31 mouse cellular contexts compared by ENCODE assay signal in the genomic region with DNA sequence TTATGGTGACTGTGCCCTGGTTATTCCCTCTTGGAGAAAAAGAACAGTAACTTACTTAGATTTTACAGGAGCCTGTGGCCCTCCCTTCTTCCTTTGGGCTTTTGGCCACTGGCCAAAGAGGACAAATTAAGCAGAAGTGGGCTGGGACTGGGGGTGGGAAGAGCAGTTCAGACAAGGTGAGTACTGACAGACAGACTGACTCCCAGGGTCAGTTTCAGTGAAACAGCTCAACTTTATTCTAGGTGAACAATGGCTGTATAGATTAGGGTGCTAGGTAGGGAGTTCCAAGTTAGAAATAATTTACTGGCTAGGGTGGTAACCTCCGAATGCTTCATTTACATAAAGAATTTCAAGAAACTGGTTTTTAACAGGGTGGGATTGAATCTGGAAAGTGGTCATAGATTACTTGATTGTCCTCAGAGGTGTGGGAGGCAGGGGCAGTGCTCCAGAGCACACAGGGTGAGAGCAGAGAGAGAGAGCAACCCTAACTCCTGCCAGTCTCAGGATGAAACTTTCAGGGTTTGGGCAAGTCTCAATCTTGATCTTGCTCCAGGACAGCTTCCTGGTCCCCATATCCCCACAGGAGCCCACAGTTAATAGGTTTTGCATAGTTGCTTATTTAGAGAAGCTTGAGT. TPM values are rescaled to one million over a fixed set of nuclear protein-coding genes. Genes with fewer than 3 reads are reported as not detected.
DNase-seq lines count a peak whose midpoint lies in the region; ATAC-seq lines count a peak whose summit lies in the region.
"Had no signal": no experiment of that assay in that cellular context is flagged by ENCODE, and none has a peak within 500 bp of the region (broad histone marks: within the 10 kb centered on the region; RNA-seq: fewer than 3 reads in every experiment).

No protein-coding gene starts in this region.

- no peak overlapping the region for H3K4me3 ChIP-seq in embryonic facial prominence, embryonic 13.5 days
- no peak overlapping the region for H3K4me3 ChIP-seq in embryonic facial prominence, embryonic 10.5 days
- H3K4me3 ChIP-seq in limb, embryonic 13.5 days: no peak overlapping the region
- no peak overlapping the region for H3K4me3 ChIP-seq in limb, embryonic 10.5 days
- H3K4me3 ChIP-seq in intestine, embryonic 16.5 days (ENCODE audit: low read length): no peak overlapping the region
- H3K4me3 ChIP-seq: erythroblast, embryonic 14.5 days; forebrain, embryonic 12.5 days; forebrain, embryonic 15.5 days; heart, adult 2 months; heart, embryonic 10.5 days; heart, embryonic 13.5 days; hindbrain, embryonic 12.5 days had no signal

- H3K4me2 ChIP-seq in embryonic facial prominence, embryonic 13.5 days: no peak overlapping the region
- H3K4me2 ChIP-seq in limb, embryonic 13.5 days (replicated peaks): no peak overlapping the region
- H3K4me2 ChIP-seq in intestine, embryonic 16.5 days (ENCODE audit: low read depth, low read length): no peak overlapping the region
- H3K4me2 ChIP-seq: forebrain, embryonic 12.5 days; forebrain, embryonic 15.5 days; heart, embryonic 13.5 days; hindbrain, embryonic 12.5 days had no signal

- WGBS in embryonic facial prominence, embryonic 13.5 days: 71% methylated on average over 1 of the region's 1 CpGs
- 75% methylated on average over 1 of the region's 1 CpGs for WGBS in embryonic facial prominence, embryonic 10.5 days
- 66% methylated on average over 1 of the region's 1 CpGs for WGBS in limb, embryonic 13.5 days
- 85% methylated on average over 1 of the region's 1 CpGs for WGBS in limb, embryonic 10.5 days
- WGBS in intestine, embryonic 16.5 days: 70% methylated on average over 1 of the region's 1 CpGs

- DNase-seq in embryonic facial prominence, embryonic 10.5 days (ENCODE audit: low spot score): no peak
- DNase-seq in limb, embryonic 10.5 days (ENCODE audit: low spot score): no peak
- DNase-seq in left cerebral cortex, adult 18-20 months (ENCODE audit: low spot score in 2 of 2): no peak
- DNase-seq: adrenal gland, postnatal 10 days; adrenal gland, postnatal 36 days; cerebellum, adult 18-20 months; cerebellum, adult 9-10 months; cerebellum, postnatal 14 days; gastrocnemius, postnatal 25 days; heart, adult 2 months; heart, postnatal 14 days had no signal

- H3K27ac ChIP-seq in embryonic facial prominence, embryonic 13.5 days: no peak overlapping the region
- H3K27ac ChIP-seq in embryonic facial prominence, embryonic 10.5 days (replicated peaks): no peak overlapping the region
- H3K27ac ChIP-seq in limb, embryonic 13.5 days: no peak overlapping the region
- no peak overlapping the region for H3K27ac ChIP-seq in limb, embryonic 10.5 days
- no peak overlapping the region for H3K27ac ChIP-seq in intestine, embryonic 16.5 days (ENCODE audit: low read length)
- H3K27ac ChIP-seq: forebrain, embryonic 12.5 days; forebrain, embryonic 15.5 days; heart, adult 2 months; heart, embryonic 10.5 days; heart, embryonic 13.5 days; hindbrain, embryonic 12.5 days had no signal

- no peaks in the 10 kb centered on the region for H3K27me3 ChIP-seq in embryonic facial prominence, embryonic 13.5 days
- H3K27me3 ChIP-seq in embryonic facial prominence, embryonic 10.5 days (replicated peaks; ENCODE audit: low read depth, poor library complexity, severe bottlenecking): no peaks in the 10 kb centered on the region
- no peaks in the 10 kb centered on the region for H3K27me3 ChIP-seq in limb, embryonic 13.5 days
- no peaks in the 10 kb centered on the region for H3K27me3 ChIP-seq in limb, embryonic 10.5 days (ENCODE audit: low read depth, poor library complexity, severe bottlenecking)
- no peaks in the 10 kb centered on the region for H3K27me3 ChIP-seq in intestine, embryonic 16.5 days (replicated peaks; ENCODE audit: control insufficient read depth, insufficient read depth, low read length)
- H3K27me3 ChIP-seq: forebrain, embryonic 12.5 days; forebrain, embryonic 15.5 days; heart, embryonic 13.5 days; hindbrain, embryonic 12.5 days; Patski had no signal

- ATAC-seq in embryonic facial prominence, embryonic 13.5 days (ENCODE audit: insufficient number of reproducible peaks, insufficient read depth, low FRiP score, low TSS enrichment, low read depth): peak; percentile 56; the same call in 1 of the 2 replicates
- ATAC-seq in limb, embryonic 13.5 days (ENCODE audit: low FRiP score, low read depth): peak; percentile 83
- ATAC-seq in common myeloid progenitor, adult 5-6 weeks (replicated peaks; ENCODE audit: low read depth, poor library complexity, severe bottlenecking): 0 out of 2 replicates have a peak, but pooled peaks have one; percentile 18
- 0 out of 2 replicates have a peak, but pooled peaks have one; percentile 33 for ATAC-seq in intestine, embryonic 16.5 days
- ATAC-seq in CD4-positive, CD25-positive, alpha-beta regulatory T cell, adult 4 months: no peak
- ATAC-seq: forebrain, embryonic 15.5 days; hindbrain, embryonic 16.5 days; Patski had no signal

- H3K9me3 ChIP-seq in embryonic facial prominence, embryonic 13.5 days: no peaks in the 10 kb centered on the region
- no peaks in the 10 kb centered on the region for H3K9me3 ChIP-seq in embryonic facial prominence, embryonic 10.5 days
- H3K9me3 ChIP-seq in limb, embryonic 13.5 days: no peaks in the 10 kb centered on the region
- H3K9me3 ChIP-seq in limb, embryonic 10.5 days (replicated peaks): no peaks in the 10 kb centered on the region
- no peaks in the 10 kb centered on the region for H3K9me3 ChIP-seq in intestine, embryonic 16.5 days (ENCODE audit: control insufficient read depth, low read length)
- H3K9me3 ChIP-seq: forebrain, embryonic 15.5 days; G1E; heart, embryonic 10.5 days; heart, embryonic 13.5 days; hindbrain, embryonic 12.5 days had no signal

- H3K9ac ChIP-seq in embryonic facial prominence, embryonic 13.5 days: no peak overlapping the region
- no peak overlapping the region for H3K9ac ChIP-seq in limb, embryonic 13.5 days
- H3K9ac ChIP-seq in intestine, embryonic 16.5 days (ENCODE audit: low read depth, low read length): no peak overlapping the region
- H3K9ac ChIP-seq: forebrain, embryonic 12.5 days; forebrain, embryonic 15.5 days; heart, embryonic 13.5 days; hindbrain, embryonic 12.5 days had no signal

- no peaks in the 10 kb centered on the region for H3K36me3 ChIP-seq in embryonic facial prominence, embryonic 13.5 days
- no peaks in the 10 kb centered on the region for H3K36me3 ChIP-seq in embryonic facial prominence, embryonic 10.5 days (replicated peaks)
- H3K36me3 ChIP-seq in limb, embryonic 13.5 days: no peaks in the 10 kb centered on the region
- no peaks in the 10 kb centered on the region for H3K36me3 ChIP-seq in limb, embryonic 10.5 days
- H3K36me3 ChIP-seq in intestine, embryonic 16.5 days (ENCODE audit: control insufficient read depth, insufficient read depth, low read length): no peaks in the 10 kb centered on the region
- H3K36me3 ChIP-seq: forebrain, embryonic 12.5 days; forebrain, embryonic 15.5 days; G1E; heart, embryonic 10.5 days; heart, embryonic 13.5 days; hindbrain, embryonic 12.5 days had no signal

- no peaks in the 10 kb centered on the region for H3K4me1 ChIP-seq in embryonic facial prominence, embryonic 13.5 days
- no peaks in the 10 kb centered on the region for H3K4me1 ChIP-seq in embryonic facial prominence, embryonic 10.5 days
- H3K4me1 ChIP-seq in limb, embryonic 13.5 days: no peaks in the 10 kb centered on the region
- H3K4me1 ChIP-seq in limb, embryonic 10.5 days: no peaks in the 10 kb centered on the region
- no peaks in the 10 kb centered on the region for H3K4me1 ChIP-seq in intestine, embryonic 16.5 days (ENCODE audit: control insufficient read depth, insufficient read depth, low read length)
- H3K4me1 ChIP-seq: forebrain, embryonic 12.5 days; forebrain, embryonic 15.5 days; heart, embryonic 10.5 days; heart, embryonic 13.5 days; hindbrain, embryonic 12.5 days had no signal

RNA-seq across cellular contexts. Expression of gene Cyp4a29, which starts 5.3 kb away (rescaled TPM):
- not detected in 2 replicates for polyA plus RNA-seq in embryonic facial prominence, embryonic 13.5 days (2015; fragmentation: Nextera tagmentation; extraction: Ambion mirVana)
- polyA plus RNA-seq in embryonic facial prominence, embryonic 10.5 days (2016; fragmentation: Nextera tagmentation; extraction: Ambion mirVana): not detected in 2 replicates
- not detected in 2 replicates for polyA plus RNA-seq in limb, embryonic 13.5 days (2015; fragmentation: Nextera tagmentation; extraction: Ambion mirVana)
- not detected in 2 replicates for polyA plus RNA-seq in limb, embryonic 10.5 days (2016; fragmentation: Nextera tagmentation; extraction: Ambion mirVana)
- total RNA-seq in common myeloid progenitor, adult 5-6 weeks (2017): not detected in 2 replicates
- polyA plus RNA-seq in intestine, embryonic 16.5 days (2015; fragmentation: Nextera tagmentation; extraction: Ambion mirVana): not detected in 2 replicates
- polyA plus RNA-seq in CD4-positive, CD25-positive, alpha-beta regulatory T cell, adult 4 months (2017; shearing (Covaris generic)): not detected
- not detected for total RNA-seq in left cerebral cortex, adult 18-20 months (2021)
- total RNA-seq: adrenal gland, adult 18-20 months; adrenal gland, postnatal 10 days; adrenal gland, postnatal 36 days; CH12.LX; G1E; gastrocnemius, adult 8-10 months; gastrocnemius, postnatal 25 days; heart, adult 2 months; heart, postnatal 14 days; hematopoietic stem cell, adult 5-6 weeks had no signal
- polyA plus RNA-seq: erythroblast, embryonic 14.5 days; forebrain, embryonic 12.5 days; forebrain, embryonic 15.5 days; G1E; gonadal fat pad, adult 2 months; heart, adult 2 months; heart, embryonic 10.5 days; heart, embryonic 13.5 days; heart, embryonic 16.5 days; hindbrain, embryonic 12.5 days; hindbrain, embryonic 16.5 days; Patski had no signal
